ENCODE assay signal across 7 mouse cellular contexts in the genomic region with DNA sequence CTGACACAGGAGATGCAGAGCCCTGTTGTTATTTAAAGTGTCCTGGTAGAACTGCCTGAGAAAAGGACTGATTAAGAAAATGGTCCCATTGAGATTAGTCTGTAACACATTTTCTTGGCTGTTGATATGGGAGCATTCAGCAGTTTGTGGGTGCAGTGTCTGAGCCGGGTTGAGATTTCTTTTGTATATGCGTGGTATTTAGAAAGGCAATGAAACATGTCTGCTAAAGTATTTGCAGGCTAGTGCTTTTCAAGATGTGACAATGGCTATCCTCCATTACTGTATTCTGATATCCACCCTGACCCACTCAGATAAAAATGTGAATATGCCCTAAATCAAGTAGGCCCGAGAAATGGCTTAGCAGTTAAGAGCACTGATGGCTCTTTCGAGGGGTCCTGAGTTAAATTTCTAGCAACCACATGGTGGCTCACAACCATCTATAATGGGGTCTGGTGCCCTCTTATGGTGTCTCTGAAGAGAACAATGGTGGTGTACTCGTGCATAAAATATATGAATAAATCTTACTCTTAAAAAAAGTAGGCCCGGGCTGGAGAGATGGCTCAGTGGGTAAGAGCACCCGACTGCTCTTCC. TPM values are rescaled to one million over a fixed set of nuclear protein-coding genes. Genes with fewer than 3 reads are reported as not detected.
A peak's percentile ranks its signal among the peaks of the same experiment; 100 is the strongest.
DNase-seq lines count a peak whose midpoint lies in the region; ATAC-seq and TF ChIP-seq lines count a peak whose summit lies in the region.

No protein-coding gene starts in this region.

- H3K9me3 ChIP-seq in lung, embryonic 14.5 days (ENCODE audit: low read depth, low read length), result no peaks in the 10 kb centered on the region
- H3K9me3 ChIP-seq in intestine, embryonic 14.5 days (ENCODE audit: control insufficient read depth, low read length), result no peaks in the 10 kb centered on the region
- no peaks in the 10 kb centered on the region for H3K9me3 ChIP-seq in neural tube, embryonic 13.5 days

- H3K4me3 ChIP-seq in lung, embryonic 14.5 days (ENCODE audit: low read depth, low read length), result peak overlapping the region; percentile 84
- peak overlapping the region; percentile 66 for H3K4me3 ChIP-seq in intestine, embryonic 14.5 days (ENCODE audit: low read depth, low read length)
- peak overlapping the region; percentile 90 for H3K4me3 ChIP-seq in neural tube, embryonic 13.5 days

- peak overlapping the region; percentile 96 for H3K27ac ChIP-seq in lung, embryonic 14.5 days (ENCODE audit: low read depth)
- peak overlapping the region; percentile 91 for H3K27ac ChIP-seq in intestine, embryonic 14.5 days (ENCODE audit: low read depth)
- peak overlapping the region; percentile 92 for H3K27ac ChIP-seq in neural tube, embryonic 13.5 days (replicated peaks)

- 0 out of 2 replicates have a peak, but pooled peaks cover 4% of the 10 kb centered on the region for H3K4me1 ChIP-seq in lung, embryonic 14.5 days (ENCODE audit: insufficient read depth)
- H3K4me1 ChIP-seq in intestine, embryonic 14.5 days (replicated peaks; ENCODE audit: control insufficient read depth, insufficient read depth, low read length), result peaks cover 21% of the 10 kb centered on the region
- H3K4me1 ChIP-seq in neural tube, embryonic 13.5 days (replicated peaks), result peaks cover 45% of the 10 kb centered on the region

- H3K36me3 ChIP-seq in lung, embryonic 14.5 days (ENCODE audit: insufficient read depth), result peaks cover 33% of the 10 kb centered on the region
- H3K36me3 ChIP-seq in intestine, embryonic 14.5 days (ENCODE audit: control insufficient read depth, insufficient read depth, low read length), result peaks cover 32% of the 10 kb centered on the region
- peaks cover 35% of the 10 kb centered on the region for H3K36me3 ChIP-seq in neural tube, embryonic 13.5 days

- peak; percentile 55 for DNase-seq in lung, embryonic 14.5 days
- DNase-seq in lung, adult 18-20 months, result no peak
- DNase-seq in embryo, embryonic 11 days, result peak; percentile 44
- no peak for DNase-seq in intestine, embryonic 14.5 days (ENCODE audit: low spot score)
- no peak for DNase-seq in cerebellum, adult 9-10 months
- DNase-seq in adipocyte (ENCODE audit: low spot score), result no peak

- H3K9ac ChIP-seq in lung, embryonic 14.5 days, result peak overlapping the region; percentile 96
- H3K9ac ChIP-seq in intestine, embryonic 14.5 days (ENCODE audit: low read length), result peak overlapping the region; percentile 99
- H3K9ac ChIP-seq in neural tube, embryonic 13.5 days, result peak overlapping the region; percentile 93

- 0 out of 2 replicates have a peak, but pooled peaks have one; percentile 25 for TF ChIP-seq CTCF in lung, embryonic 14.5 days (IDR thresholded peaks at IDR 0.05; ENCODE audit: low read depth)

- 1% methylated on average over 7 of the region's 7 CpGs for WGBS in lung, embryonic 14.5 days
- under 1% methylated on average over 7 of the region's 7 CpGs for WGBS in intestine, embryonic 14.5 days
- under 1% methylated on average over 7 of the region's 7 CpGs for WGBS in neural tube, embryonic 13.5 days

- no peak for ATAC-seq in lung, embryonic 14.5 days (ENCODE audit: insufficient read depth)
- no peak for ATAC-seq in intestine, embryonic 14.5 days (replicated peaks; ENCODE audit: low FRiP score, low TSS enrichment, low read depth)
- ATAC-seq in neural tube, embryonic 13.5 days (ENCODE audit: low read depth), result no peak

- no peaks in the 10 kb centered on the region for H3K27me3 ChIP-seq in lung, embryonic 14.5 days (ENCODE audit: insufficient read depth, low read length)
- no peaks in the 10 kb centered on the region for H3K27me3 ChIP-seq in intestine, embryonic 14.5 days (replicated peaks; ENCODE audit: control insufficient read depth, insufficient read depth, low read length)
- no peaks in the 10 kb centered on the region for H3K27me3 ChIP-seq in neural tube, embryonic 13.5 days

- peak overlapping the region; percentile 83 for H3K4me2 ChIP-seq in lung, embryonic 14.5 days
- H3K4me2 ChIP-seq in intestine, embryonic 14.5 days (ENCODE audit: low read length), result peak overlapping the region; percentile 92
- peak overlapping the region; percentile 80 for H3K4me2 ChIP-seq in neural tube, embryonic 13.5 days

RNA-seq across cellular contexts. Expression of gene Znfx1, which starts 1.2 kb away (rescaled TPM):
- 7.0 and 8.9 TPM in 2 replicates for polyA plus RNA-seq in lung, embryonic 14.5 days (2014; fragmentation: Nextera tagmentation; extraction: Ambion mirVana)
- 7.1 and 7.2 TPM in 2 replicates for polyA plus RNA-seq in intestine, embryonic 14.5 days (2014; fragmentation: Nextera tagmentation; extraction: Ambion mirVana)
- polyA plus RNA-seq in neural tube, embryonic 13.5 days (2015; fragmentation: Nextera tagmentation; extraction: Ambion mirVana), result 7.9 and 8.0 TPM in 2 replicates

RNA-seq across cellular contexts. Expression of gene Ddx27, which starts 49.0 kb away (rescaled TPM):
- 46.3 and 52.6 TPM in 2 replicates for polyA plus RNA-seq in lung, embryonic 14.5 days (2014; fragmentation: Nextera tagmentation; extraction: Ambion mirVana)
- polyA plus RNA-seq in intestine, embryonic 14.5 days (2014; fragmentation: Nextera tagmentation; extraction: Ambion mirVana), result 47.0 and 50.9 TPM in 2 replicates
- polyA plus RNA-seq in neural tube, embryonic 13.5 days (2015; fragmentation: Nextera tagmentation; extraction: Ambion mirVana), result 35.5 and 38.5 TPM in 2 replicates

Comparison
In these comparisons a context has a peak if more than half of its experiments do, and no peak if none do; other contexts are left out.
1. DNase-seq: peak in lung, embryonic 14.5 days (single experiment) and embryo, embryonic 11 days (single experiment); none in lung, adult 18-20 months (0 of 2), intestine, embryonic 14.5 days (single experiment), cerebellum, adult 9-10 months (single experiment) and adipocyte (single experiment).
2. Peak in every context shown above with its lines, with median percentiles within 50 percentile points of each other: H3K27ac ChIP-seq, H3K4me2 ChIP-seq, H3K4me3 ChIP-seq and H3K9ac ChIP-seq.